Mouse (Mus musculus): Measurements from ENCODE around the gene Scn8a. TPM values are rescaled to one million over a fixed set of nuclear protein-coding genes. Genes with fewer than 3 reads are reported as not detected.

Gene Scn8a
- polyA plus RNA-seq, 1 experiment from 2014 or later: 23.0 TPM

GRCm38 (mm10) chr15:100961561-100961960, 91.9 kb downstream of the Scn8a start:
- H3K27ac ChIP-seq: no peak overlapping the region
- H3K9ac ChIP-seq (replicated peaks): no peak overlapping the region
- 82% methylated on average over 4 of the region's 4 CpGs for WGBS
- no peaks in the 10 kb centered on the region for H3K27me3 ChIP-seq
- no peaks in the 10 kb centered on the region for H3K9me3 ChIP-seq
- H3K4me1 ChIP-seq (replicated peaks): no peaks in the 10 kb centered on the region
- no peak for ATAC-seq
- no peak overlapping the region for H3K4me2 ChIP-seq (replicated peaks)
- no peak overlapping the region for H3K4me3 ChIP-seq (replicated peaks)
- peaks cover 8% of the 10 kb centered on the region for H3K36me3 ChIP-seq

GRCm38 (mm10) chr15:100971443-100971842, 101.8 kb downstream of the Scn8a start:
- no peaks in the 10 kb centered on the region for H3K9me3 ChIP-seq
- no peak overlapping the region for H3K4me2 ChIP-seq (replicated peaks)
- no peak for ATAC-seq
- no peak overlapping the region for H3K27ac ChIP-seq
- peaks cover 50% of the 10 kb centered on the region for H3K36me3 ChIP-seq
- H3K9ac ChIP-seq (replicated peaks): no peak overlapping the region
- no peaks in the 10 kb centered on the region for H3K4me1 ChIP-seq (replicated peaks)
- WGBS: 86% methylated on average over 11 of the region's 11 CpGs
- no peaks in the 10 kb centered on the region for H3K27me3 ChIP-seq
- no peak overlapping the region for H3K4me3 ChIP-seq (replicated peaks)

- H3K36me3 ChIP-seq: peaks cover 52% of the 10 kb centered on the region
- no peak overlapping the region for H3K4me2 ChIP-seq (replicated peaks)
Observed at GRCm38 (mm10) chr15:100972795-100973194, 103.1 kb downstream of the Scn8a start.

GRCm38 (mm10) chr15:100974679-100975078, 105.0 kb downstream of the Scn8a start:
- Histone ChIP-seq H3K36me3 (peaks cover 55% of the 10 kb centered on the region), H3K9me3 (no peaks in the 10 kb centered on the region), H3K27me3 (no peaks in the 10 kb centered on the region), H3K4me3 (replicated peaks) (no peak overlapping the region), H3K4me2 (replicated peaks) (no peak overlapping the region), H3K9ac (replicated peaks) (no peak overlapping the region), H3K27ac (no peak overlapping the region), H3K4me1 (replicated peaks) (no peaks in the 10 kb centered on the region)
- WGBS: 80% methylated on average over 1 of the region's 1 CpGs
- ATAC-seq: no peak

More at GRCm38 (mm10) chr15:100972795-100973194, 103.1 kb downstream of the Scn8a start:
- H3K9ac ChIP-seq (replicated peaks): no peak overlapping the region
- H3K4me3 ChIP-seq (replicated peaks): no peak overlapping the region
- no peaks in the 10 kb centered on the region for H3K9me3 ChIP-seq
- H3K4me1 ChIP-seq (replicated peaks): no peaks in the 10 kb centered on the region
- ATAC-seq: no peak
- H3K27ac ChIP-seq: no peak overlapping the region
- 36% methylated on average over 11 of the region's 11 CpGs for WGBS
- no peaks in the 10 kb centered on the region for H3K27me3 ChIP-seq

- Histone ChIP-seq H3K4me1 (replicated peaks) (peaks cover 29% of the 10 kb centered on the region), H3K4me2 (replicated peaks) (peak overlapping the region; percentile 69), H3K4me3 (replicated peaks) (peak overlapping the region; percentile 47), H3K27ac (peak overlapping the region; percentile 80), H3K9me3 (no peaks in the 10 kb centered on the region), H3K9ac (replicated peaks) (peak overlapping the region; percentile 70), H3K36me3 (peaks cover 7% of the 10 kb centered on the region; the same call in 1 of the 2 replicates), H3K27me3 (no peaks in the 10 kb centered on the region)
- WGBS: 1% methylated on average over 46 of the region's 46 CpGs
- ATAC-seq: peak; percentile 95
Observed at GRCm38 (mm10) chr15:100983427-100984153, 113.9 kb downstream of the Scn8a start.

- peaks cover 4% of the 10 kb centered on the region for H3K36me3 ChIP-seq
- H3K4me2 ChIP-seq (replicated peaks): peak overlapping the region; percentile 69
- H3K4me1 ChIP-seq (replicated peaks): peaks cover 29% of the 10 kb centered on the region
- H3K9me3 ChIP-seq: no peaks in the 10 kb centered on the region
- peak overlapping the region; percentile 47 for H3K4me3 ChIP-seq (replicated peaks)
- 27% methylated on average over 12 of the region's 12 CpGs for WGBS
- peak overlapping the region; percentile 70 for H3K9ac ChIP-seq (replicated peaks)
- H3K27me3 ChIP-seq: no peaks in the 10 kb centered on the region
- peak; percentile 69 for ATAC-seq
- peak overlapping the region; percentile 80 for H3K27ac ChIP-seq
Observed at GRCm38 (mm10) chr15:100984154-100984893, 114.7 kb downstream of the Scn8a start.

GRCm38 (mm10) chr15:100986479-100986878, 116.8 kb downstream of the Scn8a start:
- no peaks in the 10 kb centered on the region for H3K27me3 ChIP-seq
- peak overlapping the region; percentile 44; the same call in 1 of the 2 replicates for H3K27ac ChIP-seq
- H3K9me3 ChIP-seq: no peaks in the 10 kb centered on the region
- no peak overlapping the region for H3K4me2 ChIP-seq (replicated peaks)
- H3K9ac ChIP-seq (replicated peaks): no peak overlapping the region
- H3K4me1 ChIP-seq (replicated peaks): peaks cover 29% of the 10 kb centered on the region
- WGBS: 81% methylated on average over 10 of the region's 10 CpGs
- peaks cover 12% of the 10 kb centered on the region; the same call in 1 of the 2 replicates for H3K36me3 ChIP-seq
- ATAC-seq: no peak
- H3K4me3 ChIP-seq (replicated peaks): no peak overlapping the region

GRCm38 (mm10) chr15:100987031-100987430, 117.4 kb downstream of the Scn8a start:
- Histone ChIP-seq H3K27ac (no peak overlapping the region), H3K9ac (replicated peaks) (no peak overlapping the region), H3K4me2 (replicated peaks) (no peak overlapping the region), H3K27me3 (no peaks in the 10 kb centered on the region), H3K36me3 (peaks cover 12% of the 10 kb centered on the region; the same call in 1 of the 2 replicates), H3K4me1 (replicated peaks) (peaks cover 29% of the 10 kb centered on the region), H3K4me3 (replicated peaks) (no peak overlapping the region), H3K9me3 (no peaks in the 10 kb centered on the region)
- ATAC-seq: no peak
- WGBS: 80% methylated on average over 1 of the region's 1 CpGs

- Histone ChIP-seq H3K27me3 (no peaks in the 10 kb centered on the region), H3K9me3 (no peaks in the 10 kb centered on the region), H3K4me2 (replicated peaks) (no peak overlapping the region), H3K36me3 (peaks cover 19% of the 10 kb centered on the region; the same call in 1 of the 2 replicates), H3K27ac (no peak overlapping the region), H3K4me1 (replicated peaks) (peaks cover 8% of the 10 kb centered on the region; the same call in 1 of the 2 replicates), H3K9ac (replicated peaks) (no peak overlapping the region), H3K4me3 (replicated peaks) (no peak overlapping the region)
- WGBS: 95% methylated on average over 10 of the region's 10 CpGs
- no peak for ATAC-seq
Observed at GRCm38 (mm10) chr15:100990283-100990682, 120.6 kb downstream of the Scn8a start.

- no peak overlapping the region for H3K9ac ChIP-seq (replicated peaks)
- no peak overlapping the region for H3K4me2 ChIP-seq (replicated peaks)
- no peaks in the 10 kb centered on the region for H3K9me3 ChIP-seq
- H3K4me3 ChIP-seq (replicated peaks): no peak overlapping the region
- H3K4me1 ChIP-seq (replicated peaks): no peaks in the 10 kb centered on the region
- no peak overlapping the region for H3K27ac ChIP-seq
- 36% methylated on average over 4 of the region's 4 CpGs for WGBS
- peak; percentile 75; the same call in 1 of the 2 replicates for ATAC-seq
- peaks cover 11% of the 10 kb centered on the region for H3K36me3 ChIP-seq
- H3K27me3 ChIP-seq: no peaks in the 10 kb centered on the region
Observed at GRCm38 (mm10) chr15:100997090-100997489, 127.4 kb downstream of the Scn8a start.

GRCm38 (mm10) chr15:101001685-101002084, 132.0 kb downstream of the Scn8a start:
- Histone ChIP-seq H3K9ac (replicated peaks) (no peak overlapping the region), H3K4me1 (replicated peaks) (peaks cover 5% of the 10 kb centered on the region), H3K4me3 (replicated peaks) (no peak overlapping the region), H3K27ac (no peak overlapping the region), H3K9me3 (no peaks in the 10 kb centered on the region), H3K36me3 (peaks cover 12% of the 10 kb centered on the region), H3K27me3 (no peaks in the 10 kb centered on the region), H3K4me2 (replicated peaks) (no peak overlapping the region)
- no peak for ATAC-seq
- 91% methylated on average over 1 of the region's 1 CpGs for WGBS

GRCm38 (mm10) chr15:101002466-101002865, 132.8 kb downstream of the Scn8a start:
- Histone ChIP-seq H3K4me2 (replicated peaks) (no peak overlapping the region), H3K36me3 (peaks cover 12% of the 10 kb centered on the region), H3K4me1 (replicated peaks) (peaks cover 11% of the 10 kb centered on the region), H3K4me3 (replicated peaks) (no peak overlapping the region), H3K9me3 (no peaks in the 10 kb centered on the region), H3K9ac (replicated peaks) (no peak overlapping the region), H3K27ac (no peak overlapping the region), H3K27me3 (0 out of 2 replicates have a peak, but pooled peaks cover 4% of the 10 kb centered on the region)
- no peak for ATAC-seq
- WGBS: 96% methylated on average over 3 of the region's 3 CpGs

Measured in midbrain, embryonic 13.5 days (tissue).